Mouse (Mus musculus) embryonic facial prominence, embryonic 11.5 days (tissue): ENCODE results near the gene Clec4g. TPM values are rescaled to one million over a fixed set of nuclear protein-coding genes. Genes with fewer than 3 reads are reported as not detected.

Experiments
- ATAC-seq: fragments of 200-750 bp; cut with Nextera tagmentation; replicated peaks from 2 replicates; pipeline ENCODE4 v1.8.0; 2017; ENCODE audit warnings: low read depth; ENCODE audit not compliant: insufficient number of reproducible peaks, low FRiP score, low TSS enrichment
- DNase-seq: peaks from one replicate; pipeline ENCODE4 v3.0.0-alpha.2; 2015; ENCODE audit warnings: low spot score
- H3K27ac ChIP-seq: fragments of 300-500 bp; sonication (generic); replicated peaks from 2 replicates; pipeline ENCODE4 v1.5.1; 2014; ENCODE audit warnings: mild to moderate bottlenecking, low read depth, low read length, control low read depth
- H3K27me3 ChIP-seq: fragments of 300-500 bp; sonication (generic); 2 replicates; pipeline ENCODE4 v1.6.1; 2014; ENCODE audit warnings: mild to moderate bottlenecking, low read length, moderate library complexity, mixed read lengths; ENCODE audit not compliant: control insufficient read depth, insufficient read depth
- H3K36me3 ChIP-seq: fragments of 300-500 bp; sonication (generic); replicated peaks from 2 replicates; pipeline ENCODE4 v1.6.1; 2014; ENCODE audit warnings: low read depth, mild to moderate bottlenecking, low read length, moderate library complexity, mixed read lengths; ENCODE audit not compliant: control insufficient read depth, insufficient read depth
- H3K4me1 ChIP-seq: fragments of 300-500 bp; sonication (generic); 2 replicates; pipeline ENCODE4 v1.6.1; 2014; ENCODE audit warnings: low read length, mixed read lengths; ENCODE audit not compliant: control insufficient read depth, insufficient read depth
- H3K4me2 ChIP-seq: fragments of 300-500 bp; sonication (generic); 2 replicates; pipeline ENCODE4 v1.6.1; 2014; ENCODE audit warnings: low read depth, mild to moderate bottlenecking, control low read depth, low read length, moderate library complexity
- H3K4me3 ChIP-seq: fragments of 300-500 bp; sonication (generic); 2 replicates; pipeline ENCODE4 v1.5.1; 2014; ENCODE audit warnings: low read depth, low read length, control low read depth
- H3K9ac ChIP-seq: fragments of 300-500 bp; sonication (generic); replicated peaks from 2 replicates; pipeline ENCODE4 v1.6.1; 2014; ENCODE audit warnings: mild to moderate bottlenecking, control low read depth, low read length
- H3K9me3 ChIP-seq: fragments of 300-500 bp; sonication (generic); replicated peaks from 2 replicates; pipeline ENCODE4 v1.6.1; 2016; ENCODE audit warnings: mild to moderate bottlenecking, low read length, inconsistent platforms, mixed read lengths; ENCODE audit not compliant: control insufficient read depth
- WGBS: fragments of 180-500 bp; shearing (Covaris S2); extraction: QIAGEN DNeasy Blood & Tissue Kit; methylation state at CpG from one replicate; pipeline ENCODE4 v1.1.7; 2014; 5-methylcytosine and 5-hydroxymethylcytosine counted together
- polyA plus RNA-seq: library from polyadenylated mRNA; unstranded; fragments of >200 nt; fragmentation: Nextera tagmentation; extraction: Ambion mirVana; gene quantifications from 2 replicates; pipeline ENCODE4 v1.2.1, GENCODE M21; 2014

The Clec4g gene
- polyA plus RNA-seq, 1 experiment from 2014 or later: 0.28 TPM

DNA sequence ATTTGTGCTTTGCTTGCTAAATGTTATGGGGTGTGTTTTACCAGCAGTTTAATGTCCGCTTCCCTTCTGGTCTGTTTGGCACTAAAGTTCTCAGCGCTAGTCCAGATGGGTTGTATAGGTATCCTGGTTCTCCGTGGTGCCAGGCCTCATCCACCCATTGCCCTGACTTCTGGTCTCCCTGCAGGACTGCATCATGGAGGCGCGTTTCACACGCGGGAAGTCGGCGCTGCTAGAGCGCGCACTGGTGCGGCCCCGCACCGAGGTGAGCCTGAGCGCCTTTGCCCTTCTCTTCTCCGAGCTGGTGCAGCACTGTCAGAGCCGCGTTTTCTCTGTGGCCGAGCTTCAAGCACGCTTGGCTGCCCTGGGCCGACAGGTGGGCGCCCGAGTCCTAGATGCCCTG, 41.6 kb downstream of the Clec4g start:
- H3K27ac ChIP-seq: no peak overlapping the region
- 96% methylated on average over 23 of the region's 23 CpGs for WGBS
- H3K4me2 ChIP-seq: no peak overlapping the region
- DNase-seq (no peak), ATAC-seq (no peak)
- no peak overlapping the region for H3K9ac ChIP-seq
- H3K4me1 ChIP-seq: no peaks in the 10 kb centered on the region
- peaks cover 9% of the 10 kb centered on the region for H3K36me3 ChIP-seq
- H3K9me3 ChIP-seq: no peaks in the 10 kb centered on the region
- H3K27me3 ChIP-seq: no peaks in the 10 kb centered on the region
- H3K4me3 ChIP-seq: no peak overlapping the region

DNA sequence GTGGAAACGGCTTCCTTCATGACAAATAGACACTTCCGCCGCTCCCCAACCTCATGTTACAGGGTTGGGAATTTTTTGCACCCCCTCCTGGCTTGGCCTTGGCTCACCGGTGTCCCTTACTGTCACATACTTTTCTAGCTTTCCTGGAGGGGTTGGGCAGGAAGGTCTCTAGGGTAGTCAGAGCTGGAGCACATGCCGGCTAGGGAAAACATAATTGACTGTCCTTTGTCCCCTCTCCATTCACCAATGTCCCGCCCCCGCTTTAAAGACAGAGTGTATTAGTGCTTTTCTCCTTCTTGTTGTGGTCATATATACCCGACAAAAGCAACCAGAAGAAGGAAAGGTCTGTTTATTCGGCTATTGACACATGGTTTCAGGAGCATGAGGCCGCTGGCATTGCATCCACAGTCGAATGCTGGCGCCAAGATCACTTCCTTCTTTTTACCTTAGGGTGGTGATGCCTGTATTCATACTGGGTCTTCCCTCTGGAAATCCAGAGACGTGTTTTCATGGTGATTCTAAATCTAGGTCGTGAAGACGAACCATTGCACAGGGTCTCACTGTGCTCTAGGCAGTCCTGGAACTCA, 43.4 kb downstream of the Clec4g start:
- Histone ChIP-seq H3K4me3 (peak overlapping the region; percentile 93), H3K36me3 (peaks cover 9% of the 10 kb centered on the region), H3K4me2 (peak overlapping the region; percentile 64), H3K27ac (peak overlapping the region; percentile 87; the same call in 1 of the 2 replicates), H3K27me3 (no peaks in the 10 kb centered on the region), H3K9me3 (no peaks in the 10 kb centered on the region), H3K4me1 (no peaks in the 10 kb centered on the region), H3K9ac (peak overlapping the region; percentile 94)
- no peak for ATAC-seq
- DNase-seq: peak; percentile 18
- 6% methylated on average over 15 of the region's 15 CpGs for WGBS

DNA sequence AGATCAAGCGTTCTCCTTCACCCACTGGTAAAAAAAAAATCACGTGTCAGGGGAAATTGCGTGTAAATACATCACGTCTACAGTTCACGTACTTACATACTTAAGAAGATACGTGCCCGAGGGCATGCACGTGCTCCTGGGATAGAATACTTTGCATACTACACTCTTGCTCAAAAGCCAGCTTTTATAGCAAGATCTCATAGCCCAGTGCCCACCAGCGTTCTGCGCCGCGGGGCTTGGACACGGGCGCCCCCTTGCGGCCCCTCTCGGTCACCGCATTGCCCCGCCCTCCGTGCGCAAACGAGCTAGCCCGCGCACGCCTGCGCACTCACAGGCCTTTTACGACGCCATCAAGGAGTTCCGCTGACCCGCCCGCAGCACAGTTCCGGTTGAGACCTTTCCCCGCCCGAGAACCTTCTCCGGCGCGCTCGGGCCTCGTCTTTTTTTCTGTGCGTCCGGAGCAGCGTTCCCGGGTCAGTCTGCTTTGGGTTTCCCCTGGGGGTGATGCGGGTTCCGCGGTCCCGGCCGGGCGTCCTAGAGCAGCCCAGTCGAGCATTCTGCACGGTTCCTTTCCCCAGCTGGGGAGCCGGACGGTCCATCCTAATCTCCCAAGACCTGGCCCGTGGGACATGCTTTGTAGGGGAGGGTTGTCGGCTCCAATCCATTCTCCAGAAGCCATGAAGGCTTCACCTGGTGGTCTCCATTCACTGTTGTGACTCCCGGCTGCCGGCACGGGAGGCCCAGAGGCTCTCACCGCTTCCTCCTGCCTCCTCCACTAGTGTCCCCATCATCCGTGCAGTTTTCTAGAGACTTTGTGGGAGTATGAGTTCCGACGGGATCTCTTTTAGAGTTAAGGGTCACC, 44.1 kb downstream of the Clec4g start, which contains the start of gene Trappc5:
Gene Trappc5 (plus strand): TSS at position 169 of the 862 bp plus-strand sequence.
- Histone ChIP-seq H3K9ac (peak within 1 kb of the TSS; percentile 94), H3K4me3 (peak within 1 kb of the TSS; percentile 93), H3K4me1 (no peaks in the 10 kb centered on the region), H3K27ac (peak within 1 kb of the TSS; percentile 87), H3K9me3 (no peaks in the 10 kb centered on the region), H3K36me3 (peaks cover 9% of the 10 kb centered on the region), H3K27me3 (no peaks in the 10 kb centered on the region), H3K4me2 (peak within 1 kb of the TSS; percentile 64)
- ATAC-seq (peak; percentile 81), DNase-seq (peak; percentile 95)
- WGBS: under 1% methylated on average over 61 of the region's 61 CpGs

DNA sequence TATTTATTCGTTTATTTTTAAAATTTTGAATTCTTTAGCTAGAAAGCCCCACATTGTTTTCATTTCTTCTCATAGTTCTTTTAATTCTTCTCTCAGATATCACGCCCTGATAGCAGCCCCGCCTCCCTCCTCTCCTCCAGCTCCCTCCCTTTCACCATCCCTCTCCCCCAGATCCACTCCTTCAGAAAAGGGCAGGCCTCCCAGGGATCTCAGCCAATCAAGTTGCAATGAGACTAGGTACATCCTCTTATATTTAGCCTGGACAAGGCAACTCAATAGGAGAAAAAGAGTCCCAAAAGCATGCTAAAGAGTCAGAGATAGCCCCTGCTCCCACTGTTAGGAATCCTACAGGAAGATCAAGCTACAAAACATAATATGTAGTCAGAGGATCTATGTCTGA, 45.8 kb downstream of the Clec4g start:
- Histone ChIP-seq H3K4me2 (no peak overlapping the region), H3K9ac (no peak overlapping the region), H3K4me1 (no peaks in the 10 kb centered on the region), H3K9me3 (no peaks in the 10 kb centered on the region), H3K27ac (no peak overlapping the region), H3K36me3 (peaks cover 7% of the 10 kb centered on the region; the same call in 1 of the 2 replicates), H3K4me3 (no peak overlapping the region), H3K27me3 (no peaks in the 10 kb centered on the region)
- WGBS: 52% methylated on average over 3 of the region's 3 CpGs
- ATAC-seq (no peak), DNase-seq (no peak)

DNA sequence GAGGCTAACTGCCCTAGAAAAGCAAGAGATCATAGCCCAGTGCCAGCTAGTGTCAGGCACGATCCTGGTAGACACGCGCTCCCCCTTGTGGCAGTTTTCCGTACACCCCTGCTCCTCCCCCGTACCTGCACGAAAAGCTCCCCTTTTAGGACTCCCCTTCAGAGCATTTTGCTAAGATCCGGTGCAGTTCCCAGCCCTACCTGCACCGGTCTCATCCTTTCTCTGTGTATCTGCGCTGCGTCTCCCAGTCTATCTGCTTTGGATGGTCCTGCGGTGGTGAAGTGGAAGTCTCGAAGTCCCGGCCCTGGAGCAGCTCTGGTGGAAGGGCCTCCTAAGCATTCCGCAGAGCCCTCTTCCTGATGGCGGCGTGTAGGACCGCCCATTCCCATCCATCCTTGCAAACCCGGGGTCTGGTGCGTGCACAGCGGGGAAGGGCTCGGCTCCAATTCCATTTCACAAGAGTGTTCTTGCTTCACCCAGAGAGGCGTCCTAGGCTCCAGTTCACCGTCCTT, 48.4 kb downstream of the Clec4g start, which contains the start of gene Fcor:
Gene Fcor (minus strand): TSS at position 383 of the 512 bp plus-strand sequence.
- H3K4me3 ChIP-seq: peak within 1 kb of the TSS; percentile 48
- peak; percentile 87 for ATAC-seq
- no peaks in the 10 kb centered on the region for H3K4me1 ChIP-seq
- peak; percentile 86 for DNase-seq
- peak within 1 kb of the TSS; percentile 48; the same call in 1 of the 2 replicates for H3K27ac ChIP-seq
- peak within 1 kb of the TSS; percentile 62 for H3K4me2 ChIP-seq
- under 1% methylated on average over 23 of the region's 23 CpGs for WGBS
- no peaks in the 10 kb centered on the region for H3K27me3 ChIP-seq
- peak within 1 kb of the TSS; percentile 70 for H3K9ac ChIP-seq
- no peaks in the 10 kb centered on the region for H3K36me3 ChIP-seq
- no peaks in the 10 kb centered on the region for H3K9me3 ChIP-seq

DNA sequence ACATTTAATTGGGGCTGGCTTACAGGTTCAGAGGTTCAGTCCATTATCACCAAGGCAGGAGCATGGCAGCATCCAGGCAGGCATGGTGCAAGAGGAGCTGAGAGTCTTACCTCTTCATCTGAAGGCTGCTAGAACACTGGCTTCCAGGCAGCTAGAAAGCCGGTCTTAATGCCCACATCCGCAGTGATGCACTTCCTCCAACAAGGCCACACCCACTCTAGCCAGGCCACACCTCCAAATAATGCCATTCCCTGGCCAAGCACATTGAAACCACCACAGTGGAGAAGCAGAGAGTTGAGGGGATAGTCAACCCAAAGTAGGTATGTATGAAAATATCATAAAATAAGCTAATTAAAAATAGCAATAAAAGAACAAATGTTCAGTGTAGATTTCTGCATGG, 50.1 kb downstream of the Clec4g start:
- Histone ChIP-seq H3K27ac (no peak overlapping the region), H3K9me3 (no peaks in the 10 kb centered on the region), H3K4me1 (no peaks in the 10 kb centered on the region), H3K4me2 (no peak overlapping the region), H3K27me3 (no peaks in the 10 kb centered on the region), H3K4me3 (no peak overlapping the region), H3K36me3 (no peaks in the 10 kb centered on the region), H3K9ac (no peak overlapping the region)
- ATAC-seq (no peak), DNase-seq (no peak)
- WGBS: 88% methylated on average over 2 of the region's 2 CpGs

DNA sequence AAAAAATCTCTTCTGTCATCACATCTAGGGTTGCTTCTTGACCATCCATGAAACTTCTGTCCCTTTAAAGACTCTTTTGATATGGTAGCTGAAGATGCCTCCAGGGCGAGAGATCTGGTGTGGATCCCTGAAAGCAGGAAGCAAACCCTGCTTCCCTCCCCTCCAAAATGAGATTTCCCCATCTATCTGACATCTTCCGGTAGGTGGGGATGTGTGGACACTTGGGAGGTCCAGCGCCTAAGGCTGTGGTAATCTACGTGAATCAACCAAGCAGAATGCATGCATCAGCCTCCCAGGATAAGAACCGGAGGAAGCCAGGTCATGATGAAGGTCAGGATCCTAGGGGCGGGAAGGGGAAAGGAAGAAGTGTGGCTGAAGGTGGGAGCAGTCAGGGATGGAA, 54.9 kb downstream of the Clec4g start, which contains the start of gene Mcemp1:
Gene Mcemp1 (plus strand): TSS at position 248 of the 400 bp plus-strand sequence.
- H3K36me3 ChIP-seq: no peaks in the 10 kb centered on the region
- no peaks in the 10 kb centered on the region for H3K27me3 ChIP-seq
- no peak for DNase-seq
- 59% methylated on average over 6 of the region's 6 CpGs for WGBS
- no peak within 1 kb of the TSS for H3K4me2 ChIP-seq
- H3K27ac ChIP-seq: no peak within 1 kb of the TSS
- H3K4me1 ChIP-seq: no peaks in the 10 kb centered on the region
- H3K9me3 ChIP-seq: no peaks in the 10 kb centered on the region
- no peak for ATAC-seq
- no peak within 1 kb of the TSS for H3K4me3 ChIP-seq
- no peak within 1 kb of the TSS for H3K9ac ChIP-seq

DNA sequence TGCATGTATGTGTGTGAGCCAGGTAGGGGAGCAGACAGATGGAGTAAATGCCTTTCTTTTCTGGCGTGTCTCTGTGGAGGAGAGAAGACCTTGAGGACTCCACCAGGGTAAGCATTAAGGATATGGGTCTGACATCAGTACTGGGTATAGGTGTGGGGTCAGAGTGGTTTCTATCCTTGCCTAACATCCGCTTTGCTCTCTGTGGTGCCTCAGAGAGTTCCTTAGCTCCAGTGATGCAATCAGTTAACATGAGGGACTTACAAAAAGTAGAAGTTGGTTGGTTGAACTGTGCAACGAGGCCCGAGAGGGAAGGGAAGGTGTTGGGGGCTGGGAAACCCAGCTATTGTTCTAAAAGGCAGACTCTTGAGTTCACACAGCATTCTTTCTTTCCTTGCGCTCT, 56.0 kb downstream of the Clec4g start:
- Histone ChIP-seq H3K9ac (no peak overlapping the region), H3K27ac (no peak overlapping the region), H3K4me3 (no peak overlapping the region), H3K4me1 (no peaks in the 10 kb centered on the region), H3K4me2 (no peak overlapping the region), H3K27me3 (no peaks in the 10 kb centered on the region), H3K9me3 (no peaks in the 10 kb centered on the region), H3K36me3 (no peaks in the 10 kb centered on the region)
- DNase-seq: no peak
- WGBS: 66% methylated on average over 5 of the region's 5 CpGs
- ATAC-seq: no peak
